Comparison of ENCODE assay signal across 12 mouse cellular contexts in genomic region chr11:24829578-24830401, GRCm38 (mm10).
DNase-seq lines count a peak whose midpoint lies in the region; ATAC-seq lines count a peak whose summit lies in the region.
"Had no signal": no experiment of that assay in that cellular context is flagged by ENCODE, and none has a peak within 500 bp of the region (broad histone marks: within the 10 kb centered on the region; RNA-seq: fewer than 3 reads in every experiment).

No protein-coding gene starts in this region.

- H3K27ac ChIP-seq in forebrain, embryonic 15.5 days (replicated peaks), result peak overlapping the region; percentile 48
- H3K27ac ChIP-seq in neural tube, embryonic 14.5 days (ENCODE audit: low read depth, low read length), result no peak overlapping the region
- H3K27ac ChIP-seq: limb, embryonic 12.5 days had no signal

- no peaks in the 10 kb centered on the region for H3K27me3 ChIP-seq in forebrain, embryonic 15.5 days
- no peaks in the 10 kb centered on the region for H3K27me3 ChIP-seq in neural tube, embryonic 14.5 days (ENCODE audit: control insufficient read depth, insufficient read depth, low read length)
- H3K27me3 ChIP-seq: limb, embryonic 12.5 days had no signal

- peak; percentile 78 for ATAC-seq in forebrain, embryonic 15.5 days (replicated peaks)
- peak; percentile 80 for ATAC-seq in neural tube, embryonic 14.5 days (ENCODE audit: low read depth)
- no peak for ATAC-seq in activated CD4-positive, CD25-positive, alpha-beta regulatory T cell, adult 4 months
- ATAC-seq: CD4-positive, CD25-positive, alpha-beta regulatory T cell, adult 4 months; liver, postnatal 0 days had no signal

- intact Hi-C loops in heart, postnatal 36 days (cut with DNase I), result no loop called here

- H3K4me2 ChIP-seq in forebrain, embryonic 15.5 days (replicated peaks), result no peak overlapping the region
- no peak overlapping the region; the same call in 1 of the 2 replicates for H3K4me2 ChIP-seq in neural tube, embryonic 14.5 days (ENCODE audit: low read depth, low read length)
- H3K4me2 ChIP-seq: limb, embryonic 12.5 days had no signal

- H3K36me3 ChIP-seq in forebrain, embryonic 15.5 days, result no peaks in the 10 kb centered on the region
- H3K36me3 ChIP-seq in neural tube, embryonic 14.5 days (ENCODE audit: control insufficient read depth, insufficient read depth, low read length), result no peaks in the 10 kb centered on the region
- H3K36me3 ChIP-seq: limb, embryonic 12.5 days had no signal

- 0 out of 2 replicates have a peak overlapping the region, but pooled peaks have one; percentile 3 for H3K9ac ChIP-seq in forebrain, embryonic 15.5 days (replicated peaks)
- no peak overlapping the region for H3K9ac ChIP-seq in neural tube, embryonic 14.5 days (replicated peaks; ENCODE audit: low read depth, low read length)
- H3K9ac ChIP-seq: limb, embryonic 12.5 days; liver, postnatal 0 days had no signal

- H3K4me3 ChIP-seq in forebrain, embryonic 15.5 days, result no peak overlapping the region
- H3K4me3 ChIP-seq in neural tube, embryonic 14.5 days (ENCODE audit: low read depth, low read length), result no peak overlapping the region
- H3K4me3 ChIP-seq: limb, embryonic 12.5 days had no signal

- H3K4me1 ChIP-seq in forebrain, embryonic 15.5 days, result peaks cover 13% of the 10 kb centered on the region
- 0 out of 2 replicates have a peak, but pooled peaks cover 7% of the 10 kb centered on the region for H3K4me1 ChIP-seq in neural tube, embryonic 14.5 days (ENCODE audit: control insufficient read depth, insufficient read depth, low read length)
- H3K4me1 ChIP-seq: limb, embryonic 12.5 days had no signal

- peak; percentile 39 for DNase-seq in embryo, embryonic 11 days
- peak; percentile 21 for DNase-seq in mesoderm, embryonic 11.5 days (ENCODE audit: low read depth, low spot score)
- no peak for DNase-seq in B cell, adult 2 months
- DNase-seq in heart, postnatal 36 days, result no peak
- DNase-seq in right cerebral cortex, postnatal 36 days (ENCODE audit: low spot score in 2 of 2), result no peak
- DNase-seq: cerebellum, postnatal 36 days; liver, postnatal 0 days had no signal

- no peaks in the 10 kb centered on the region for H3K9me3 ChIP-seq in forebrain, embryonic 15.5 days
- no peaks in the 10 kb centered on the region for H3K9me3 ChIP-seq in neural tube, embryonic 14.5 days (ENCODE audit: control insufficient read depth, low read length)
- H3K9me3 ChIP-seq: limb, embryonic 12.5 days had no signal

- whole genome bisulfite sequencing in forebrain, embryonic 15.5 days, result 11% methylated on average over 13 of the region's 13 CpGs
- WGBS in neural tube, embryonic 14.5 days, result 18% methylated on average over 13 of the region's 13 CpGs

Comparison
In these comparisons a context has a peak if more than half of its experiments do, and no peak if none do; other contexts are left out.
1. DNase-seq: peak in embryo, embryonic 11 days (single experiment) and mesoderm, embryonic 11.5 days (single experiment); none in B cell, adult 2 months (0 of 2), heart, postnatal 36 days (0 of 2) and right cerebral cortex, postnatal 36 days (0 of 2).